Mouse (Mus musculus): ENCODE results near the gene Lims1. TPM values are rescaled to one million over a fixed set of nuclear protein-coding genes. Genes with fewer than 3 reads are reported as not detected.

The Lims1 gene
- 18.3 and 19.9 TPM in 2 replicates for polyA plus RNA-seq (2012; rRNA removed)

DNA sequence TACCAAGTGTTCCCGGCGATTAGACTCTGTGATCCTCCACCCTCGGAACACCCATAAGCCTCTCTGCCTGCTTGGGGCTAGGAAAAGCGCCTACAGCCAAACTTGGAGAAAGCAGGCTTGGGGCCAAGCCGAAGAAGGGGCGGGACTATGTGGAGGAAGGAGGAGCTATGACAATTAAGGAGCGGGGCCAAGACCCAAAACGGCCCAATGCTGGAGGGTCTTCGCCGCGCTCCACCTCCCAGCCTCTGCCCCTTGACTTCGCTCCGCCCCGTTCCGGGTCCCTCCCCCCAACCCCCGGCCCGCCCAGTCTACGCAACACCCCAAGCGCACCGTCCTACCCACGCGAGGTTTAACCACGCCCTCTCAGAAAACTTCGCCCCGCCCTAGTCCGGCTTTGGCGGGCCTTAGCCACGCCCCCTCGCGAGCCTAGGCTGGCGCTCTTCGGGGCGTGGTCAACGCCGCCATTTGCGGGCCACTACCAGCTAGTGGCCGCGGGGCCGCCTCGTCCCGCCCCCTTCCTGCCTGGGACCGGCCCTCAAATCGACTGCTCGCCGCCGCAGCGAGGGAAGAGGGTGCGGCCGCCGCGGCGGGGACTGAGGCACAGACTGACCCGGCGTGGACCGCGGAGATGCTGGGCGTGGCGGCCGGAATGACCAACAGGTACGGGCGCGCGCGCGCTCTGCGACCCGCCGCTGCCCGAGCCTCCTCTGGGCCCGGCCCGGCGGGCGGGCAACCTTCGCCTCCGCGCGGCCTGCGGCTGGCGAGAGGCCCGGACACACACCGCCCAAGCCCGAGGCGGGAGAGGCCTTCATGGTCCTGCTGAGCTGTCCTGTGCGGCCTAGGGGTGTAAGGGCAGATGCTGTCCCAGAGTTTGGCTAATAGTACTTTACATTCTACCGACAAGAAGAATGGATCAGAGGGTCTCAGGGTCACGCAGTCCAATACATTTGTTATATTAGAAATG is at the start of gene Lims1:
Gene Lims1, plus strand, starts transcription at position 439 of the 964 bp plus-strand sequence.
- Histone ChIP-seq H3K27ac (ENCODE audit: insufficient read depth, low read length) (peak within 1 kb of the TSS; percentile 58), H3K4me1 (ENCODE audit: control insufficient read depth, insufficient read depth, low read length) (0 out of 2 replicates have a peak, but pooled peaks cover 1% of the 10 kb centered on the region), H3K4me3 (ENCODE audit: insufficient read depth, low read length) (peak within 1 kb of the TSS; percentile 34)
- peak; percentile 54; the same call in 1 of the 2 replicates for TF ChIP-seq POLR2A (IDR thresholded peaks at IDR 0.05; ENCODE audit: extremely low read depth, insufficient read depth, low read length)
- no peak for TF ChIP-seq CTCF (IDR thresholded peaks at IDR 0.05; ENCODE audit: extremely low read depth, insufficient read depth, low read length)

DNA sequence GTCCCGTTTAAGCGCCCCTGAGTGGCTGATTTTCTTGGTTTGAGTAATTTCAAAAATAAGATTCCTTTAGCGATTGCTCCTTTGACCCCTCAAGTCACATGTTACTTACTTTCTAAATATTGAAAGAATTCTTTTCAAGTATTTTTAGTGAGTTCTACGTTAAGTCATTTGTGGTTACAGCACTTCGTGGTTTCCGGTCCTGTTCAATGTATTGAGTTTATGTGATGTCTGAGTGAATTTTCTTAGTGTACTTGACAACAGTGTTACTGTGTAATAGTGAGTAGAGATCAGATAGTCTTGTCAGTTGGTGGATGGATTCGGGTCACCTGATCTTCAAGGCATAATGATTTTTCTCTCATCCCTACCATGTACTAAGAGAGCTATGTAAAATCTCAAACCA is 41.0 kb upstream of the Lims1 start:
- Histone ChIP-seq H3K4me3 (ENCODE audit: insufficient read depth, low read length) (no peak overlapping the region), H3K4me1 (ENCODE audit: control insufficient read depth, insufficient read depth, low read length) (no peaks in the 10 kb centered on the region), H3K27ac (ENCODE audit: insufficient read depth, low read length) (no peak overlapping the region)
- TF ChIP-seq CTCF (IDR thresholded peaks at IDR 0.05; ENCODE audit: extremely low read depth, insufficient read depth, low read length) (no peak), POLR2A (IDR thresholded peaks at IDR 0.05; ENCODE audit: extremely low read depth, insufficient read depth, low read length) (no peak)

DNA sequence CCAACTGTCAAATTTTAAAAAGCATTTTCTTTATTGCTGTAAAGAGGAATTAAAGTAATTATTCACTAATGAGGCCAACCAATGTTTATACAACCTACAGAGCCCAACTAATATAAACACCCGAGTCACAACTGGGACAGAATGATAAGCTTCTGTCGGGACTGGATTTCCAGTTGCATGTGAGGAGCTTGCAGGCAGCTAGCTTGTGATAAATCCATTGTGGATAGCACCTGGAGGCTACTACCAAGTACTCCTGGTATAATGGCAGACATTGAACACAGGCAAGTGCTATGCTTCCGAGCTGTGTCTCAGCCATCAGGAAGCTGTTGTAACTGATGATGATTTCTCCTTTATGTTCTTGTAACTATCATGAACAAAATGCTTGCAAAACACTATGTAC is 32.5 kb upstream of the Lims1 start:
- Histone ChIP-seq H3K4me3 (ENCODE audit: insufficient read depth, low read length) (no peak overlapping the region), H3K27ac (ENCODE audit: insufficient read depth, low read length) (no peak overlapping the region), H3K4me1 (ENCODE audit: control insufficient read depth, insufficient read depth, low read length) (no peaks in the 10 kb centered on the region)
- TF ChIP-seq CTCF (IDR thresholded peaks at IDR 0.05; ENCODE audit: extremely low read depth, insufficient read depth, low read length) (no peak), POLR2A (IDR thresholded peaks at IDR 0.05; ENCODE audit: extremely low read depth, insufficient read depth, low read length) (no peak)

DNA sequence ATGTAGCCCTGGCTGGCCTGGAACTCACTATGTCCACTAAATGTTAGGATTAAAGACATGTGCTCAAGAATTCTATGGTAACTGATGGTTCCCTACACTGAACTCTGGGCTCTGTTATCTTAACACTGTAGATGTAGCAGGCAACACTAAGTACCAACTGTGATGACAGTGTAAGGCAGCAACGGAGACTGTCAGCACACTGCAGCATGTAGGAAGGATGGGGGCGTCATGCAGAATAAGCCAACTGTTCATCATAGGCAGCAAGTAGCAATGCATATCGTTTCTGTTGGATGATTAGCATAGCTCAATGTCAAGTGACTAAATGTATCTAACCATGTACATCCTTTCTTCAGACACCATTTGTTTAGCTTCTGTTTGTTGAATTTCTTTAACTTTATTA is 29.0 kb upstream of the Lims1 start:
- no peak overlapping the region for H3K4me3 ChIP-seq (ENCODE audit: insufficient read depth, low read length)
- no peaks in the 10 kb centered on the region for H3K4me1 ChIP-seq (ENCODE audit: control insufficient read depth, insufficient read depth, low read length)
- no peak overlapping the region for H3K27ac ChIP-seq (ENCODE audit: insufficient read depth, low read length)
- TF ChIP-seq CTCF (IDR thresholded peaks at IDR 0.05; ENCODE audit: extremely low read depth, insufficient read depth, low read length) (no peak), POLR2A (IDR thresholded peaks at IDR 0.05; ENCODE audit: extremely low read depth, insufficient read depth, low read length) (no peak)

DNA sequence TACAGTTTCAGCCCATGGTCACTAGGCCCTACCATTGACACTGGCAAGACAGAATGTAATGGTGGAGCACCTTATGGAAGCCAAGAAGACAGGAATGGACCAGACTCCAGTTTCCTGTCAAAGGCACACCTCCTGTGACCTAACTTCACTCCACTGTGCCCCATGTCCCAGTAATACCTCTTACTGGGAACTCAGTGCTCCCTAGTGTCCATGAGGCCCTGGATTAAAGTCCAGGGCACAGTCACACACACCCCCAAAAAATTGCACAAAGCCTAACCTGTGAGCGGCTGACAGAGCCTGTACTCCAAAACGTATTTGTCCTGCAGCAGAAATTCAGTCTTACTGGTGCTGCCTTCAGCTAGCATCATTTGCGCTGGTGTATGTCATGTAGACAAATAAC is 27.7 kb upstream of the Lims1 start:
- no peak for TF ChIP-seq CTCF (IDR thresholded peaks at IDR 0.05; ENCODE audit: extremely low read depth, insufficient read depth, low read length)
- TF ChIP-seq POLR2A (IDR thresholded peaks at IDR 0.05; ENCODE audit: extremely low read depth, insufficient read depth, low read length), result no peak
- Histone ChIP-seq H3K27ac (ENCODE audit: insufficient read depth, low read length) (no peak overlapping the region), H3K4me3 (ENCODE audit: insufficient read depth, low read length) (no peak overlapping the region), H3K4me1 (ENCODE audit: control insufficient read depth, insufficient read depth, low read length) (no peaks in the 10 kb centered on the region)

DNA sequence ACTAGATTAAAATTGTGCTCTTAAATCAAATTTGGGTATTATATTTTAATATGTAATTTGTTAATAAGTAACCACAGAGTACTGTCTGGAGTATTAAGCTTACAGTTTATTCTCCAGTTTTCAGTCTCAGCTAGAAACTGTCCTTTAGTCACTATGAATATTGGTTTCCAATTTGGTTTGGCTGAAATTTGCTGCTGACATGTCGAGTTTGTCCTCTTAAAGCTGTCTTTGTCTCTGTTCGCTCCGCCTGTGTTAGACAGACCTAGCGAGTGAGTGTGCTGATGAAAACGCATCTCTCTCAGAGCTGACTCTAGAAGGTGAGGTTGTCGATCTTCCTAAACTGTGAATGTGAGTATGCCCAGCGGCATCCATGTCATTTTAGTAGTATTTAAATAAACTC is 18.3 kb upstream of the Lims1 start:
- no peak overlapping the region for H3K27ac ChIP-seq (ENCODE audit: insufficient read depth, low read length)
- H3K4me3 ChIP-seq (ENCODE audit: insufficient read depth, low read length), result no peak overlapping the region
- TF ChIP-seq POLR2A (IDR thresholded peaks at IDR 0.05; ENCODE audit: extremely low read depth, insufficient read depth, low read length) (no peak), CTCF (IDR thresholded peaks at IDR 0.05; ENCODE audit: extremely low read depth, insufficient read depth, low read length) (no peak)
- no peaks in the 10 kb centered on the region for H3K4me1 ChIP-seq (ENCODE audit: control insufficient read depth, insufficient read depth, low read length)

DNA sequence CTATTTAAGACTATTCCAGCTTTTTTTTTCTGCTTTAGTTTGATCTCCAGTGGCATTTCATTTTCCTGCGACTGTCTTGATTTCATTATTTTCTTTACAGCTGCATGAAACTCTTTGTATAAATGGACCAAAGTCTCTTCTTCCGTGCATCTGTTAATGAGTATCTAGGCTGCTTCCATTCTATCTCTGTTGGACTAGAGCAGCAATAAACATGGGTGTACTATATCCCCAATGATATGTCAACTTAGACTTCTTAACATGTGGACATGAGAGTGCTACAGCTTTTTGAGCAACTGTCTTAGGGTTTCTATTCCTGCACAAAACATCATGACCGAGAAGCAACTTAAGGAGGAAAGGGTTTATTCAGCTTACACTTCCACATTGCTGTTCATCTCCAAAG is 16.4 kb upstream of the Lims1 start:
- no peak for TF ChIP-seq POLR2A (IDR thresholded peaks at IDR 0.05; ENCODE audit: extremely low read depth, insufficient read depth, low read length)
- no peak for TF ChIP-seq CTCF (IDR thresholded peaks at IDR 0.05; ENCODE audit: extremely low read depth, insufficient read depth, low read length)
- no peak overlapping the region for H3K4me3 ChIP-seq (ENCODE audit: insufficient read depth, low read length)
- H3K27ac ChIP-seq (ENCODE audit: insufficient read depth, low read length), result no peak overlapping the region
- no peaks in the 10 kb centered on the region for H3K4me1 ChIP-seq (ENCODE audit: control insufficient read depth, insufficient read depth, low read length)

DNA sequence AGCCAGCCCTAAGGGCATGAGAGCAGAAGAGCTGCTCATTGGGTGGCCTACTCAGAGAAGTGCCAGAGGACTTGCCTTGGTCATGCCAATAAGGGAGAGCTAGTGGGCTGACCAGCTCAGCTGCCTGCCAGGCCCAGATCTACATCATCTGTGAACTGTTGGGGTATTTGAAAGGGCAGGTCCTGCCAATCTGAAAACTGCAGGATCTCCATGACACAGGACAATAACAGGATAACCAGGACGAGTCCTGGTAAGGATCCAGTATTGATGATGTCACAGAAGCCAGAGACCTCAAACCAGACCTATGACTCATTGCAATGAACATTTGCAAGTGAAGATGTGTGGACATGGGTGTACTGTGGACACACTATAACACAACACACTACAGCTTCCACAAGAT is 12.5 kb upstream of the Lims1 start:
- TF ChIP-seq POLR2A (IDR thresholded peaks at IDR 0.05; ENCODE audit: extremely low read depth, insufficient read depth, low read length) (no peak), CTCF (IDR thresholded peaks at IDR 0.05; ENCODE audit: extremely low read depth, insufficient read depth, low read length) (no peak)
- no peak overlapping the region for H3K4me3 ChIP-seq (ENCODE audit: insufficient read depth, low read length)
- H3K4me1 ChIP-seq (ENCODE audit: control insufficient read depth, insufficient read depth, low read length), result no peaks in the 10 kb centered on the region
- no peak overlapping the region for H3K27ac ChIP-seq (ENCODE audit: insufficient read depth, low read length)

DNA sequence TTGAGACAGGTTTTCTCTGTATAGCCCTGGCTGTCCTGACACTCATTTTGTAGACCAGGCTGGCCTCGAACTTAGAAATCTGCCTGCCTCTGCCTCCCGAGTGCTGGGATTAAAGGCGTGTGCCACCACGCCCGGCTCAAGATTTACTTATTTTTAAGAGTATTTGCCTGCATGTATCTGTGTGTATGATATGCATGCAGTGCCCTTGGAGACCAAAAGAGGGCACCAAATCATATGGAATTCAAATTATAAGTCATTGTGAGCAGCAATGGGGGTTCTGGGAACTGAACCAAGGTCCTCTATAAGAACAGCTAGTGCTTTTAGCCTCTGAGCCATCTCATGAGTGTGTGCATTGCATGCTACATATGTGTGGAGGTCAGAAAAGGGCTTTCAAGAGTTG is 10.4 kb upstream of the Lims1 start:
- Histone ChIP-seq H3K4me1 (ENCODE audit: control insufficient read depth, insufficient read depth, low read length) (no peaks in the 10 kb centered on the region), H3K4me3 (ENCODE audit: insufficient read depth, low read length) (no peak overlapping the region), H3K27ac (ENCODE audit: insufficient read depth, low read length) (no peak overlapping the region)
- TF ChIP-seq CTCF (IDR thresholded peaks at IDR 0.05; ENCODE audit: extremely low read depth, insufficient read depth, low read length) (no peak), POLR2A (IDR thresholded peaks at IDR 0.05; ENCODE audit: extremely low read depth, insufficient read depth, low read length) (no peak)

DNA sequence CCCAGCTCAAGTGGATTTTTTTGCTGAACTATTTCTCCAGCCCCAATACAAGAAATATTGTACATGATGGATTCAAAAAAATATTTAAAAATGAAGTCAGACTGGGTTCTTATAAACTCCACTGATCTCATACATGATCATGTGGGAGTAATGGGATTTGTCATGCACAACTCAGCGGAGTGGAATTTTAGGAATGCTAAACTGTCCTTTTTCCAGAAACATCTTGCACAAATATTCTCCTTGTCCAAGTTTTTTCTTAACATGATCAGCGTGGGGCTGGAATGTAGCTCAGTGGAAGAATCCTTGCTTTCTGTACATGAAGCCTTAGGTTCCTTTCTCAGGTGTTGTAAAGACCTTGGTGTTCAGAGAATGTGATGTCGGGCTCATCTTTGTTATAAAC is 2.4 kb upstream of the Lims1 start:
- no peak overlapping the region for H3K27ac ChIP-seq (ENCODE audit: insufficient read depth, low read length)
- H3K4me1 ChIP-seq (ENCODE audit: control insufficient read depth, insufficient read depth, low read length), result 0 out of 2 replicates have a peak, but pooled peaks cover 1% of the 10 kb centered on the region
- H3K4me3 ChIP-seq (ENCODE audit: insufficient read depth, low read length), result no peak overlapping the region
- TF ChIP-seq CTCF (IDR thresholded peaks at IDR 0.05; ENCODE audit: extremely low read depth, insufficient read depth, low read length) (no peak), POLR2A (IDR thresholded peaks at IDR 0.05; ENCODE audit: extremely low read depth, insufficient read depth, low read length) (no peak)
